Mouse (Mus musculus) olfactory bulb, adult 2 months (tissue): ENCODE data around the gene Aatf.

Experiments
- CTCF ChIP-seq: fragments of 200-500 bp; IDR thresholded peaks from 2 replicates; pipeline ENCODE4 v1.5.1; 2012; ENCODE audit warnings: low read depth, mild to moderate bottlenecking, low read length, moderate library complexity; ENCODE audit not compliant: insufficient read depth
- POLR2A ChIP-seq: fragments of 200-500 bp; IDR thresholded peaks from 2 replicates; pipeline ENCODE4 v1.6.1; 2012; ENCODE audit warnings: mild to moderate bottlenecking, low read depth, low read length, moderate library complexity; ENCODE audit not compliant: insufficient read depth

DNA sequence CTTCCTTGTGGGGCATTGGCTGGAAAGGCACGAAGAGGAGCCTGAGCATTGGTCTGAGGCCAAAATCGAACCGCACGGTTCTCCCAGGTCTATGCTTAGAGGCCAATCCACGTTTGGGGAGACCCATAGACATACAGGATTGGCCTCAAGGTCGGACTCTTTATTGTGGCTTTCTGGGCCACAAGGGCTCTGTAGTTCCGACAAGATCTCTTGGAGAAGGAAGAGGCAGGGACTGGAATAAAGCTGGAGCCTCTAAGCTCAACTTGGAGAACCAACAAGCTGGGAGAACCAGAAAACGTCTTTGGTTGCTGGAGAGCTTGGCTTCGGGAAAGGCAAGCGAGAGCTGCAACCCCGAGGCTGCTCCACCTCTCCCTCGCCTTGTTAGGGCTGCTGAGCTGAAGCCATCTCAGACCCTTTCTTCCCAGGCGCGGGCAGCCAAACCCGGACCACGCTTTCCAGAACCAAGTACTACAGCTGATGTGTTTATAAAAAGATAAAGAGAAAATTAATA lies 10.1 kb upstream of the Aatf start:
- TF ChIP-seq POLR2A (no peak), CTCF (no peak)
